Mouse (Mus musculus): Measurements from ENCODE around the gene Slc24a3. TPM values are rescaled to one million over a fixed set of nuclear protein-coding genes. Genes with fewer than 3 reads are reported as not detected.

Slc24a3 gene
- total RNA-seq, 2 experiments from 2014 or later, result 2.5 to 2.8 TPM

- intact Hi-C loops (cut with DNase I), result no loop called here
- DNase-seq (ENCODE audit: low spot score), result no peak
These were observed 250.2 kb downstream of the Slc24a3 start for GRCm38 (mm10) chr2:145417738-145418137.

GRCm38 (mm10) chr2:145419078-145419477 lies 251.5 kb downstream of the Slc24a3 start:
- intact Hi-C loops (cut with DNase I), result no loop called here
- no peak for DNase-seq (ENCODE audit: low spot score)

GRCm38 (mm10) chr2:145420967-145421888 lies 253.7 kb downstream of the Slc24a3 start:
- intact Hi-C loops (cut with DNase I), result no loop called here
- DNase-seq (ENCODE audit: low spot score), result no peak

- DNase-seq (ENCODE audit: low spot score), result no peak
- intact Hi-C loops (cut with DNase I), result no loop called here
These were observed 254.3 kb downstream of the Slc24a3 start for GRCm38 (mm10) chr2:145421889-145422212.

- DNase-seq (ENCODE audit: low spot score), result no peak
- intact Hi-C loops (cut with DNase I), result no loop called here
These were observed 262.4 kb downstream of the Slc24a3 start for GRCm38 (mm10) chr2:145429982-145430381.

GRCm38 (mm10) chr2:145434068-145434467 lies 266.5 kb downstream of the Slc24a3 start:
- DNase-seq (ENCODE audit: low spot score), result no peak
- intact Hi-C loops (cut with DNase I), result no loop called here

- DNase-seq (ENCODE audit: low spot score), result no peak
- intact Hi-C loops (cut with DNase I), result no loop called here
These were observed 270.8 kb downstream of the Slc24a3 start for GRCm38 (mm10) chr2:145438336-145438735.

- DNase-seq (ENCODE audit: low spot score), result no peak
- intact Hi-C loops (cut with DNase I), result no loop called here
These were observed 272.2 kb downstream of the Slc24a3 start for GRCm38 (mm10) chr2:145439755-145440154.

- no peak for DNase-seq (ENCODE audit: low spot score)
- intact Hi-C loops (cut with DNase I), result no loop called here
These were observed 289.7 kb downstream of the Slc24a3 start for GRCm38 (mm10) chr2:145457106-145457747.

- DNase-seq (ENCODE audit: low spot score), result no peak
- intact Hi-C loops (cut with DNase I), result no loop called here
These were observed 293.4 kb downstream of the Slc24a3 start for GRCm38 (mm10) chr2:145460854-145461423.

- no peak for DNase-seq (ENCODE audit: low spot score)
- intact Hi-C loops (cut with DNase I), result no loop called here
These were observed 294.7 kb downstream of the Slc24a3 start for GRCm38 (mm10) chr2:145462253-145462652.

GRCm38 (mm10) chr2:145468701-145469325 lies 301.3 kb downstream of the Slc24a3 start:
- intact Hi-C loops (cut with DNase I), result no loop called here
- no peak for DNase-seq (ENCODE audit: low spot score)

GRCm38 (mm10) chr2:145477484-145477883 lies 309.9 kb downstream of the Slc24a3 start:
- intact Hi-C loops (cut with DNase I), result no loop called here
- no peak for DNase-seq (ENCODE audit: low spot score)

GRCm38 (mm10) chr2:145479676-145480075 lies 312.1 kb downstream of the Slc24a3 start:
- intact Hi-C loops (cut with DNase I), result no loop called here
- no peak for DNase-seq (ENCODE audit: low spot score)

GRCm38 (mm10) chr2:145500231-145500630 lies 332.7 kb downstream of the Slc24a3 start:
- DNase-seq (ENCODE audit: low spot score), result peak; percentile 3

GRCm38 (mm10) chr2:145501472-145501871 lies 333.9 kb downstream of the Slc24a3 start:
- DNase-seq (ENCODE audit: low spot score), result no peak
- intact Hi-C loops (cut with DNase I), result no loop called here

More at GRCm38 (mm10) chr2:145500231-145500630, 332.7 kb downstream of the Slc24a3 start:
- intact Hi-C loops (cut with DNase I), result no loop called here

GRCm38 (mm10) chr2:145507702-145508101 lies 340.1 kb downstream of the Slc24a3 start:
- intact Hi-C loops (cut with DNase I), result no loop called here
- DNase-seq (ENCODE audit: low spot score), result no peak

GRCm38 (mm10) chr2:145510650-145511225 lies 343.2 kb downstream of the Slc24a3 start:
- intact Hi-C loops (cut with DNase I), result loop anchor here (10.0 kb wide), 3 partner anchors 216 to 876 kb away; no protein-coding TSS in a partner anchor
- DNase-seq (ENCODE audit: low spot score), result no peak

- no peak for DNase-seq (ENCODE audit: low spot score)
- intact Hi-C loops (cut with DNase I), result loop anchor here (10.0 kb wide), 3 partner anchors 221 to 881 kb away; no protein-coding TSS in a partner anchor
These were observed 348.4 kb downstream of the Slc24a3 start for GRCm38 (mm10) chr2:145515956-145516355.

- peak; percentile 12 for DNase-seq (ENCODE audit: low spot score)
- intact Hi-C loops (cut with DNase I), result loop anchor here (1.0 to 10.0 kb wide), 4 partner anchors 223 to 883 kb away; no protein-coding TSS in a partner anchor
These were observed 349.8 kb downstream of the Slc24a3 start for GRCm38 (mm10) chr2:145517346-145517745.
